Mouse (Mus musculus) T-cell, adult 2 months (primary cell): Measurements from ENCODE around the gene Stard13.

ENCODE experiments used
- DNase-seq: peaks from one replicate; pipeline ENCODE4 v3.0.0; 2022; ENCODE audit warnings: low spot score

Stard13 gene

DNA sequence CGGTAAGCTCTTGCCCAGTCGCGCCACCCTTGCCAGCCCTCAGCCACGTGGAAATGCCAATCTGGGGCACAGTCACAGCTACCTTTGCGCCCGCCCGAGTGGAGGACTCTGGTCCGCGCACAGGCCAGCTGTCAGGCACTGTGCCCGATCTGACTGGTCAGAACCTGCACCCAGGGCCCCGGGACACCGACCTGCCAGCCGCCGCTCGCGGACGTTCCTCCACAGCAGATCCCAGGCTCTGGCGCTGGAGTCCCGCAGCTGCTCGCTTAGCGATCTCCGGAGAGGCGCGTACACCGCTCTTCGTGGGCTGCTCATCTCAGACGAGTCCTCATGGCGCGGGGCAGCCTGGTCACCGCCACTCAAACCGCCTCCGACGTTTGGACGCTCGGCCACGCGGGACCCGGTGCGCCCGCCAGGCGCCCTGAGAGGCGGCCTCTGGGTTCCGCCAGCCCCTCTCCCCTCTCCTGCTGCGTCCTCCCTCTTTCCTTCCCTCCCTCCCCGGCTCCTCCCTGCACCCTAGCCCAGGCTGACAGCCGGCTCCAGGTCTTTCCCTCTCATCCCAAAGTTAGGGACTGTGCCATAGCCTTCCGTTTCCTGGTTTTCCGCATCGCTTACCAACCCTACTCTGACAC, at the start of gene Stard13:
TSS of gene Stard13 (minus strand) at position 437 of the 632 bp plus-strand sequence.
- no peak for DNase-seq

DNA sequence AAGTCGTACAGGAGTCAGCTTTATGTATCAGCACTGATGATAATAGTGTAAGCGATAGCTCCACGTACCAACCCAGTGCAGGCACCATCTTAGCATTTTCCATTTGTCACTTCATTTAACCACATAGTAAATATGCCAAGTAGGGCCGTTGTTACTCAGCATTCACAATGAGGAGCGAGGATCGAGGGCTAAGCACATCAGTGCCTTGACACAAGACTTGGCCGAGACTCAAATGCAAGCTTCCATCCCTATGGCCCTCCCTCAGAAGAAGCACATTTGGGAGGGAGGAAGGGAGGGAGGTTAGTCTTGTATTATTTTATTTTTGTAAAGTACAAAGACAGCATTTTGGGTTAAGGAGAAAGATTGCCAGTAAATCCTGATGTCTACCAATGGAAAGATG, 45.9 kb upstream of the Stard13 start:
- no peak for DNase-seq

DNA sequence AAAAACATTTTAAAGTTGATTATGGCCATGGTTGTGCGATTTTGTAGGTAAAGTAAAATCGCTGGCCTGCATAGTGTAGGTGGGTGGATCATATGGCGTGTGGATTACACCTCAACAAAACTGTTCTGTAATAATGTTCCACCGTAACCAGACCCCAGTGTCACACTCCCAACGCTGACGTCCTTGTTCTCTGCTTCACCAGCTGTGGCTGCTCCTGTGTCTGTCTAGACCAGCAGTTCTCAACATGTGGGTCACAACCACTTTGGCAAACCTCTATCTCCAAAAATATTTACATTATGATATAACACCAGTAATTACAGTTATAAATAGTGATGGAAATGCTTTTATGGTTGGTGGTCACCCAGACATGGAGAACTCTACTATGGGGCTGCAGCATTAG, 44.3 kb upstream of the Stard13 start:
- no peak for DNase-seq

DNA sequence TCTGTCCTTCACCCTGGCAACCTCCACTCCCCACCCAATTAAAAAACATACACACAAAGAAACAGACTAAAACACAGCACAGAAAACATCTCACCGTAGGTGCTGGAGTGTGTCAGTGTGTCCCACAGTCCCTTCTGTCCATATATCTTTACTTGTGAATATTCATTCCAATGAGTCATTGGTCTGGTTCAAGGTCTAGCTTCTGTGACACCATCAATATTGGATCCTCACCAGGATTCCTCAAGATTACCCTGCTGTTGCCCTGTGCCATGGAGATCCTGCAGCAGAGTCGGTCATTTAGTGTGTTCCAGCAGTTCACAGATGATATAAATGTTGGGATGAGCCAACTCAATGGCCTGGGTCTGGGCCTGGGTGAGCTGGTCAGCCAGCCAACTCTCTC, 42.4 kb upstream of the Stard13 start:
- no peak for DNase-seq

DNA sequence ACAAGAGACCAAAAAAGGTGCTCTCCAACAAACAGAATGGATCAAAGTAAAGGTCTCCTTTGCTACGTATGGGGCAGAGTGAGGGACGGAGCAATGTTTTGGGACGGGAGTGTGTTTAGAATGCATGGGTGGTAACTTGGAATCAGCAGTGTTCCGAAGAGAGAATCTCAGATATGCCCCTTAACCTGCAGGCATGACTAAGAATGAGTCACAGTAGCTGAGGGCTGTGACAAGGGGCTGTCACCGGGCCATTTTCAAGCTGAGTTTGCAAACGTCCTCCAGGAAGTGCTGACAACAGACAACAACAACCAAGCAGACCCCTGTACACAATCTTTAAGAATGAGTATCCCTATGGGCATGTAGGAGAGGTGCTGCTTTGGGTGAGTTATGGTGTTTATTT, 40.6 kb upstream of the Stard13 start:
- no peak for DNase-seq

DNA sequence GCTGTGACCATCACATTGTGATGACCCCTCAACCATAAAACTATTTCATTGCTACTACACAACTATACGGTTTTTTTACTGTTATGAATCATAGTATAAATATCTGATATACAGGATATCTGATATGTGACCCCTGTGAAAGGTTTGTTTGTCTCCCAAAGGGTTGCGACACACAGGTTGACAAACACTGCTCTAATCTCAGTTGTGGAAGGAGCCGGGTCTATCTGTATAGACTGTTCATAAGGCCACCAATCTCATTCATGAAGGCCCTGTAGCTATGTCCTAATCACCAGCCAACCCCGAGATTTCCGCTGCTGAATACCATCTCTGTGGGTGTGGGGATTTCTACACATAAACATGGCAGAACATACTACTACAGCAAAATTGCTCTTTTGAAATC, 37.2 kb upstream of the Stard13 start:
- DNase-seq: no peak

DNA sequence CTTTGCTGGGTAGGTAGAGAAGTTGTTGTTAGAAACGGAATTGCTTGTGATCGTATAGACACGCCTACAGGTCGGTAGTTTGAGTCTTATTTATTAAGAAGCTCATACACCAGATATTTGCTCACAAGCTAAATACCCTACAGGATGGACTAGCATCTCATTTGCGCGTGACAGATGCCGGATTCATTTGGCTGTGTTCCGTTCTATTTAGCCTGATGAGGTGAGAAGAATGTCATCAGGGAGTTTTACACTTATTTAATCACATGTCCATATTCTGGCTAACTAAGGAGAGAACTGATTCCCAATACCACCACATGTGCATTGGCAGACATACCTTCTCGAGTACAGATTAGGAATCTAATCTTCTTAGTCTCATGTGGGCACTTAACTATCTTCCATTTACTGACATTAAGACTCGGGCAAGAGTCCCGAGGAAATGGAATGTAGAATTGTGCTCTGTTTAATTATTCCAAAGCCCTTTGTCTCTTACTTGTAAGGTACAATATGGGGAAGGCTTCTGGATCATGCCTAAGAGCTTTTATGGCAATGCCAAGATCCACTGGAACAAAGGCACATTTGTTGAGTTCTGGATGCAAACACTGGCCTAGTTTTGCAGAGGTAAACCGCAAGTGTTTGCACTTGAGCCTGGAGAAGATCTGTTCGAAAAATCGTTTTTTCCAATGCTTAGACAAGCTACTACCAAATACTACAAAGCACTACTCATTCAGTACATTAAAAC, 33.4 kb upstream of the Stard13 start:
- DNase-seq: no peak

DNA sequence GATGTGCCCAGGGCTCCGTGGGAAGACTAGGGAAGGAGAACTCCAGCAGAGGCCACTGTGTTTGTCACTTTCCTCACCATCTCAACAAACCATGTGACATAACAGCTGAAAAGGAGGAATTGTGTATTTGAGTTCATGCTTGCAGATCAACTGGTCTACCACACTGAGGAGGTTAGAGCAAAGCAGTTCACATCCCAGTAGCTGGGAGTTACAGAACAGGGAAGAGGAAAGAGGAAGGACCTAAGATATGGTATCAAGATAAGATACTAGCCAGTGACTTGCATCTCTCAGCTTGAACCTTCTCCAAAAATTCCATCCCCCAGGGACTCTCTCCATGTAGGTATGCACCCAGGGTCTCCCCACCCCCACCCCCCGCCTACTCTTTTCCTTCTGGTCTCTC, 27.9 kb upstream of the Stard13 start:
- DNase-seq: no peak

DNA sequence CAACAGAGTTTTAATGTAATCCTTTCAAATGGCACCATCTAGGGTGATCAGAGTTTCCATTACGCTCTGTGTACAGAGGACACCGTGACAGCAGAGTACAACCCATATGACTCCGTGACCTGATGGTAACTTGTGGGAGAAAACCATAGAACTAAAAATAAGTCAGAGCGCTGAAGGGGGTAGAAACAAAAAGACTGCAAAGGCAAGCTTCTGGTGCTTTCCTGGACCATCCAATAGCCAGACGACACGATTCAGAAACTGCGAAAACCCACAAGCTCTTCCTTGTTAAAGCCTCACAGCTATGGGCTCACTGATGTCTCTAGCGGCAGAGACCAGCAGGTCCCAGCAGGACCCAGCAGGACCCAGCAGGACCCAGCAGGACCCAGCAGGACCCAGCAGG, 18.6 kb upstream of the Stard13 start:
- no peak for DNase-seq

DNA sequence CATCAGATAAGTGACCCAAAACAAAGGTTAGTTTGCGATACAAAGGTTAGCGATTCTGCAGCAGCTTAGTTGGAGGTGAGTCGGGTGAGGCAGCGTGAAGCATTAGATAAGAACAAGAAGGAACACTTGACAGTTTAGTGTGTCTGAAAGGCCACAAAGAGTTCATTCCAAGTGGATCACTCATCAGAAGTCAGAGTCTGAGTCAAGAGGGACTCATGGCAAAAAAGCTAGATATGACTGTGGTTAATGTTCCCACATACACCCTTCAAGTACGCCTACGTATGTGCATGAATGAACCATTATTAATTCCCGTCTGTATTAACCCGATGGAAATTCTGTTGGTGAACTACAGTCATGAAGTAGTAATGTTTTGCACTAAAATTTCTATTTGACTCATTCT, 18.0 kb upstream of the Stard13 start:
- no peak for DNase-seq

DNA sequence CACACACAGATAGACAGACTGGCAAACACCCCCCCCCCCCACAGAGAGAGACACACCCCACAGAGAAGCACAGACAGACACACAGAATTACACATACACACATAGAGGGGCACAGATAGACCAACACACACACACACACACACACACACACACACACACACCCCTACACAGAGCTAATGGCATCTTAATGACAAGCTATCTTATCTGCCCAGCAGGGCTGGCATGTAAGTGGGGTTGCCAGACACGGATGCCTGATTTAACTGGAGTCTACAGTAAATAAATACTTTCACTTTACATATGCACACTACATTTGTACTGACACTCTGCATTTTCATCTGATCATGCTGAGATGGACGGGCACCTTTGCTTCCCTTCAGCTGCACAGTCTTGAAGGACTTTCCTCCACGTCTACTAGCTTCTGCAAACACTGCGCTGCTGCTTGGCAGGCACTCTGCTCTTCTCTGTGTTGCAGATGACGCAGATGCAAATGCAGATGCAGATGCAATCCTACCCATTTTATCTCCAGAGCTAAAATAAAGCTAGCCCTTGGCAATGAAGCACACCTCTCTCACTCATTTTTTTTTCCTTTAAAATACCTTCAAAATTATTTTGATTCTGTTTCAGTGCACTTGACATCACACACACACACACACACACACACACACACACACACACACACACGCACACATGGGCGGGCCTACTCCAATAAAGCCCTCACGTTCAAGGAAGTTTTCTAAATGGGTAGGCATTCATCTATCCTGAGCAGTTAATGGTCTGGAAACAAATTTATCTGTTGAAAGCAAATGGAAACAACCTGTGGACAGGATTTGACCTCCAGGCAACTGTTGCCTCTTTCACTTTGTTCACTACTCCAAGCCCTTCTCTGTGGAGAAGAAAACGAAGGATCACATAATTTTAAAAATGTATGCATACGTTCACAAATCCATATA, 15.3 kb upstream of the Stard13 start:
- no peak for DNase-seq

DNA sequence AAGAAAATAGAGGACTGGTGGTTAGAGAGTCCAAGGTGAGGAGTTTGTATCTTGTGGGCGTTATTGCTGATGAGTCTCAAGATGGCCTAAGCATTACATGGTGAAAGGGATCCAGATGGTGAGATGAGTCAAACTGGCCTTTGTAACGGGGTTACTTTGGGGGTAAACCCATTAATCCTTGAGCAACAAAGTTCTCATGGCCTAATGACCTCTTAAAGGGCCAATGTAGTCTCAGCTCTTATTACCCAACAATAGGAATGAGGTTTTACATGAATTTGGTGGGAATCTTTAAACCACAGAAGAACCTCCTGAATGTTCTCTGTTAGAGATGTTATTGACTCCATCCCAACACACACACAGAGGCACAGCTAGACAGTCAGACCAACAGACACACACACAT, 14.4 kb upstream of the Stard13 start:
- no peak for DNase-seq

DNA sequence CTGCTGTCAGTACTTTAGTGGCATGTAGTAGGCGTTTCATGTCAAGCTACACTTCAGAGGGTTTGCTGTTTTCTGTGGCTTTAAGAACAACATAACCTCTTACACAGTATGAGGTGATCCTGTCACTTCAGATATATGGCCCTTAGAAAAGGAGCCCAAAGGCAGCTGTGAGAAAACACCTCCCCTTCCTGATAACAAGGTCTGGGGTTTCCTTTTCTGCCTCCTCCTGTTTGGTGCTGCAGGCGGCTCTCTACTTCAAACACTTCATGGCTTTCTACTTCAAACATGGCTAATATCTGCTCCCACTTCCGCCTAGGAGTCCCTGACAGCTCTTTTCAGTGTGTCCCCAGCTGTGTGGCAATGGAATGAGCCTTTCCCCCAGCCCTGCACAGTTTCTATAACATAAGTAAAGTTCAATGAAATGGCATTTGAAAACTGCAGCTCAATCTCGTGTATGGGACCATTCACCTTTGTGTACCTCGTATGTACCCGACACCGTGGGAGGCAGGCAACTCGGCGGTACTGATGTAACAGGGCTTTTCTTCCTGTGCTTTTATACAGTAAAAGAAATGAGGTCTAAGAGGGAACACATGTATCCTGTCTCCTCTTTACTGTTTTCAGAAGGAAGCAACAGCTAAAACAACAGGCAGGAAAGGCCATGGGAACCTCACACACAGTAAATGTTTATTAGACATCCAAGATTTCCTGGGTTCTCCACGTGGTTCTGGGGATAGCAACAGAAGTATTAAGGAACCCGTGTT, 13.7 kb upstream of the Stard13 start:
- DNase-seq: peak; percentile 57

DNA sequence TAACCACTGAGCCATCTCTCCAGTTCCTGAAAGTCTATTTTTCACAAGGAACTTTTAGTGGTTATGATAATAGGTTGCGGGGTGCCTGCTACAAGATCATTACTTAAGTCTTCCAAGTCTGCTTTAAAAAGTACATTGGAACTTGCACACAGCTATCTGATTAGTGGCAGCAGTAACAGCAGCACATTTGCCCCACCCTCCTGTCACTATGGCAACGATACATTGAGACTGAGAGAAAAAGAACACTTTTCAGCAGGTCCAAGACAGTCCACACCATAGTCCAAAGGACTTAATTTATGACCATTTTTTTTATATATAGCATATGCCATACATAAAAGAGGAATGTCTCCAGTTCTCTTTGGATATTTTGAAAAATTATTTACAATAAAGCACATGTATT, 12.7 kb upstream of the Stard13 start:
- no peak for DNase-seq

DNA sequence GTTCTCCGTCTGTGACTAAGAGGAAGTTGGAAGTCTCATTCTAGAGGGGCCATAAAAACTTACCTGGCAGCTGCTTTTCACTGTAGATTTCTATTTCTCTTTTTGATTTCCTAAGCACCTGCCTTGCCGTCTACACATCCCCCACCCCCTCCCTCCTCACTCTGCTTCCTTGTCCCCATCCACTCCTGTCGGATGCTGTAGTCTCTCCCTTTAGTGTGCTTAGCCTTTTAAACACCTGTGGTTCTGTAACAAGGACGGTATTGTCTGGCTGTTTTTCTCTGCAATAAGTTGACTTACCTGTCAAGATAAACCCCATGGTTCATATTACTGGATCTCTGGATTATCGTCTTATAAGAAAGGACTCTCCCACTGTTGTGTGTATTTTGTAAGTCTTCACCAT, 11.9 kb upstream of the Stard13 start:
- no peak for DNase-seq

DNA sequence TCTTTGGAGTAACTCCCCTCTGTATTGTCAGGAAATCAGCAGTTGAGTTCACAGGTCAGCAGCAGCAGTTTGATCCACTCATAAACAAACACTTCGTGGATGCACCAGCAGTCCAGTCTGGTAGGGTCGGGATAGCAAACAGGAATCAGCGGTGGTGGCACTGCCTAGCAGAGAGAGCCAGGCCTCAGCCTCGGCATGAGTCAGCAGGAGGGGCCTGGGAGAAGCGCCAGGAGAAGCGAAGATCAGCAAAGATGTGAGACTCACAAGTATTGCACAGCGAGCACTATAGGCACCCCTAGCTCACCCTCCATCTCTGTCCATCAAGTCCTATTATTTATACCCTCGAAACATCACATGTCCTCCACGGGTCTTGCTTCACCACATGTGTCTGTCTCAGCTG, 5.1 kb upstream of the Stard13 start:
- DNase-seq: no peak

DNA sequence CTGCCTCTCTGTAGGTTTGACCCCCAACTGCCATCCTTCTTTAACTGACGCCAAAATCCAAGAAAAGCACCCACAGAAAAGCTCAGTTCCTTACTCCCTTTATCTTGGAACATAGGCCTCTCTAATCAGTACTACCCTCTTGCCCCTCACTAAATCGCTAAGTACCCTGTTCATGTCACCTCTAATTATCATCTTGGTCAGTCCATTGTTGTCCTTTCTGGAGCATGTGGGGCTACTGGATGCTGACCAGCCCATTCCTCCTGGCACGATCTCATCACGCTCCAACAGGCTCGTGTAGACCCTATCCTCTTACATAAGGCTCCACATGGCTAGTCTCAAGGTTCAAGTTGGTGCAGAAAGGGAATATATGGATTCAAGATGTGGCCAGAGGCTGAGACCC, 2.8 kb upstream of the Stard13 start:
- DNase-seq: no peak

DNA sequence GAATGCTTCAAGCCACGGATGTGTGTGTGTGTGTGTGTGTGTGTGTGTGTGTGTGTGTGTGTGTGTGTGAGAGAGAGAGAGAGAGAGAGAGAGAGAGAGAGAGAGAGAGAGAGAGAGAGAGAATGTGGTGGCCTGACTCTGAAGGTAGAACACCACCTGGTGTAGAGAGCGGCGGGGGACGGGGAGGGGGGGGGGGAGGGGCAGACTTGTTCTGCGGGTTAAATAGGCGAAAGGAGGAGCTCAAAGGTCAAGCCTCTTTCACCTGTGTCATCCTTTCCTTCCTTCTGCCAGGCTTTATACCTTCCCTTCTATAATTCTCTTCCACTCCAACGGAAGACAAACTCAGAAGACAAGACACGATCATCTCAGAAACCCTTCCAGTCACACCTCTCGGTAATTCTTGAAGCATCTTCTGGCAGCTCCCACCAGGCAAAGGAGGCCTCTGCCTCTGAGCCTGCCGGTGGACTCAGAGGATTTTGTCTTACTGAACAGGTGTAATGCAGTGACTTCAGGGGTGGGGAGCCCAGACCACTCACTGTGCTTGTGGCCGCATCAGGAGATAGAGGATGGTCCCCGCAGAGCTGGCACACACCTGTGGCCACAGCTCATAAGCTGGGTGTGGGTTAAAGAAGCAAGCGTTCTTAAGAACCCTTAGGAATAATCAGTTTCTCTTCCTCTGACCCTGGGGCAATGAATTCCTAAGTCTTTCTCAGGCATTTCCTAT, 898 bp downstream of the Stard13 start:
- no peak for DNase-seq

DNA sequence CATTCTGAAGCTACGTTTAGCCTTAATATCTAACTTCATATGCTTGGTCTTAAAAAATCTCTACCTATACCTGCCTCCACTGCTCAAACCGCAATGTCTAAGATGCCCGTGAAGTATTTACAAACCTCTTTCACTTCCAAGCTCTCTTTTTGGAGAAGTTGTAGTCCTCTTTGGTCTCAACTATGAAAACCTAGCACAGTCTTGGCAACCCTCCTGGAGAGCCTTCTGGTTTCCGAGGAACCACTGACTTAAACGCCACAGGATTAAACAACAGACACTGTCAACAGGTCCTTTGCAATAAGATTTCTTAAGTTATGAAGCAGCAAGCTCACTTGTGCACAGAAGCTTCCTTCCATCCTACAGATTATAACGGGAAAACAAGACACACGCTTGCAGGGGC, 1.8 kb downstream of the Stard13 start:
- no peak for DNase-seq

DNA sequence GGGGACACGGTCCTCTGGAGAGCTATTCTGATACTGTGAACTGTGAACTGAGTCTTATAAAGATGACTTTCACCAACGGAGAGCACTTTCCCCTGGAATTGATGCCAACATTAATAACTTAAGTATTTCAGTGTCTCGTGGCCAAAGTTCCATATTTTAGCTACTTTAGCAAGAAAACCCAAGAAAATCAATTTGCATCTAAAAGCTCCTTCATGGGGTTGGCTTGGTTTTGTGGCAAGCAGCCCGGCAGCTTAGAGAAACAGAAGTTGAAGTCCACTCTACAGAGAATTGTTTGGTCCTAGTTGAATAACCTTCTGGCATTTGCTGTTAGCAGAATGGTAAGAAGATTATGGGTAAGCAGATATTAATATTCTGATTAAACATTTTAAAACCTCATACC, 2.2 kb downstream of the Stard13 start:
- DNase-seq: no peak

DNA sequence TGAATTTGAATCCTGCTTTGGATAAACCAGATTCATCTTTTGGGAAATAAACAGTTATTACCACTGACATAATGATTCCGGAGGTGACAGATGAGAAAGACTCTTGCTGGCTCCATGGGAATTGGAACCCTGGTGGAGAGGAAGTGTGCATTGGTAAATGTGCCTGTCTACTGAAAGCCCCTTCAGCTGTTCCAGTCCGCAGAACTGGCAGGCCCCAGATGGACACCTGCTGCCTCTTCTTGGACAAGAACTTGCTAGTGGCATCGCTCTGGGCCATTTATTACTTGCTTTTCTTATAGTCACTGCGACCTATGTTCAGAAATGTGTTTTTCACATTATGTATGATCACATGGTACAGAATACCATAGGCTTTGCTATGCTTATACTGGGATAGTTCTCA, 3.2 kb downstream of the Stard13 start:
- no peak for DNase-seq
